In genomic region chr14:56359131-56359530, GRCm38 (mm10) we compare ENCODE assay signal across 27 mouse cellular contexts. TPM values are rescaled to one million over a fixed set of nuclear protein-coding genes. Genes with fewer than 3 reads are reported as not detected.
DNase-seq lines count a peak whose midpoint lies in the region; ATAC-seq lines count a peak whose summit lies in the region.
"Had no signal": no experiment of that assay in that cellular context is flagged by ENCODE, and none has a peak within 500 bp of the region (broad histone marks: within the 10 kb centered on the region; RNA-seq: fewer than 3 reads in every experiment).

No protein-coding gene starts in this region.

- H3K9me3 ChIP-seq in lung, embryonic 15.5 days: no peaks in the 10 kb centered on the region
- H3K9me3 ChIP-seq in hindbrain, embryonic 16.5 days (ENCODE audit: control insufficient read depth, low read length): no peaks in the 10 kb centered on the region
- H3K9me3 ChIP-seq: embryonic facial prominence, embryonic 12.5 days; forebrain, embryonic 10.5 days; forebrain, embryonic 13.5 days; heart, embryonic 10.5 days; heart, embryonic 13.5 days had no signal

- H3K4me3 ChIP-seq in lung, embryonic 15.5 days: no peak overlapping the region
- no peak overlapping the region for H3K4me3 ChIP-seq in hindbrain, embryonic 16.5 days (ENCODE audit: low read length)
- H3K4me3 ChIP-seq: embryonic facial prominence, embryonic 12.5 days; erythroblast, embryonic 14.5 days; forebrain, embryonic 10.5 days; forebrain, embryonic 13.5 days; heart, adult 2 months; heart, embryonic 10.5 days; heart, embryonic 13.5 days had no signal

- no peaks in the 10 kb centered on the region for H3K36me3 ChIP-seq in lung, embryonic 15.5 days
- H3K36me3 ChIP-seq in hindbrain, embryonic 16.5 days (ENCODE audit: control insufficient read depth, insufficient read depth, low read length): no peaks in the 10 kb centered on the region
- H3K36me3 ChIP-seq: embryonic facial prominence, embryonic 12.5 days; forebrain, embryonic 10.5 days; heart, embryonic 10.5 days; heart, embryonic 13.5 days had no signal

- no peak for ATAC-seq in lung, embryonic 15.5 days (ENCODE audit: borderline replicate concordance, extremely low read depth, low FRiP score, low TSS enrichment)
- ATAC-seq in hindbrain, embryonic 16.5 days: no peak
- ATAC-seq: forebrain, embryonic 13.5 days; forebrain, embryonic 16.5 days had no signal

- 45% methylated on average over 6 of the region's 6 CpGs for WGBS in lung, embryonic 15.5 days
- WGBS in hindbrain, embryonic 16.5 days: 72% methylated on average over 6 of the region's 6 CpGs

- H3K4me2 ChIP-seq in lung, embryonic 15.5 days: no peak overlapping the region
- no peak overlapping the region for H3K4me2 ChIP-seq in hindbrain, embryonic 16.5 days (ENCODE audit: low read length)
- H3K4me2 ChIP-seq: embryonic facial prominence, embryonic 12.5 days; forebrain, embryonic 13.5 days; heart, embryonic 13.5 days; hindbrain, embryonic 14.5 days had no signal

- H3K9ac ChIP-seq in lung, embryonic 15.5 days: no peak overlapping the region
- no peak overlapping the region for H3K9ac ChIP-seq in hindbrain, embryonic 16.5 days (ENCODE audit: low read depth, low read length)
- H3K9ac ChIP-seq: embryonic facial prominence, embryonic 12.5 days; forebrain, embryonic 13.5 days; heart, embryonic 13.5 days; hindbrain, embryonic 14.5 days had no signal

- peak; percentile 13 for DNase-seq in adrenal gland, adult 2 months
- no peak for DNase-seq in adrenal gland, postnatal 4 days (ENCODE audit: low spot score in 2 of 2)
- DNase-seq in lung, postnatal 36 days: no peak
- DNase-seq in Muller cell, postnatal 12 days (ENCODE audit: inconsistent ontology term): peak; percentile 48
- DNase-seq: adrenal gland, adult 8-10 months; adrenal gland, postnatal 25 days; cerebellum, adult 18-20 months; cerebellum, adult 9-10 months; cerebellum, postnatal 14 days; gastrocnemius, postnatal 10 days; gastrocnemius, postnatal 36 days; heart, adult 2 months; heart, postnatal 14 days; heart, postnatal 4 days had no signal

- peaks cover 10% of the 10 kb centered on the region; the same call in 1 of the 2 replicates for H3K27me3 ChIP-seq in lung, embryonic 15.5 days
- H3K27me3 ChIP-seq in hindbrain, embryonic 16.5 days (replicated peaks; ENCODE audit: control insufficient read depth, insufficient read depth, low read length): peaks cover 11% of the 10 kb centered on the region

- H3K4me1 ChIP-seq in lung, embryonic 15.5 days: peaks cover 22% of the 10 kb centered on the region
- no peaks in the 10 kb centered on the region for H3K4me1 ChIP-seq in hindbrain, embryonic 16.5 days (ENCODE audit: control insufficient read depth, insufficient read depth, low read depth, low read length)
- H3K4me1 ChIP-seq: embryonic facial prominence, embryonic 12.5 days; forebrain, embryonic 10.5 days; forebrain, embryonic 13.5 days; heart, embryonic 10.5 days; heart, embryonic 13.5 days had no signal

- peak overlapping the region; percentile 60 for H3K27ac ChIP-seq in lung, embryonic 15.5 days
- H3K27ac ChIP-seq in hindbrain, embryonic 16.5 days (ENCODE audit: low read depth, low read length): no peak overlapping the region
- H3K27ac ChIP-seq: embryonic facial prominence, embryonic 12.5 days; forebrain, embryonic 10.5 days; forebrain, embryonic 13.5 days; heart, adult 2 months; heart, embryonic 10.5 days; heart, embryonic 13.5 days; hindbrain, embryonic 14.5 days had no signal

RNA-seq across cellular contexts. Expression of gene Atp12a, which starts 5.7 kb away (rescaled TPM):
- total RNA-seq in adrenal gland, adult 2 months (2021): 1 to 10 TPM in 1 of 2 experiments, not detected in 1; 2.0 TPM
- 0.03 TPM in 1 of 2 replicates, not detected in the other for polyA plus RNA-seq in adrenal gland, adult 2 months (2012; rRNA removed)
- total RNA-seq in adrenal gland, postnatal 4 days (2021): 1 to 10 TPM in 1 of 2 experiments, under 1 TPM in 1; 0.23 to 4.1 TPM
- polyA plus RNA-seq in lung, embryonic 15.5 days (2015; fragmentation: Nextera tagmentation; extraction: Ambion mirVana): 1.5 and 1.9 TPM in 2 replicates
- 0.27 and 0.33 TPM in 2 replicates for polyA plus RNA-seq in hindbrain, embryonic 16.5 days (2015; fragmentation: Nextera tagmentation; extraction: Ambion mirVana)
- total RNA-seq: adrenal gland, postnatal 25 days; gastrocnemius, adult 18-20 months; gastrocnemius, postnatal 10 days; gastrocnemius, postnatal 36 days; granulocyte monocyte progenitor cell, adult 5-6 weeks; heart, adult 2 months; heart, postnatal 14 days; heart, postnatal 4 days had no signal
- polyA plus RNA-seq: erythroblast, embryonic 14.5 days; forebrain, embryonic 10.5 days; heart, adult 2 months; heart, embryonic 10.5 days; intestine, embryonic 14.5 days had no signal

RNA-seq across cellular contexts. Expression of gene Rnf17, which starts 43.2 kb away (rescaled TPM):
- under 1 TPM; 0.69 to 0.84 TPM for total RNA-seq in adrenal gland, adult 2 months (2021)
- polyA plus RNA-seq in adrenal gland, adult 2 months (2012; rRNA removed): 0.02 TPM in 1 of 2 replicates, not detected in the other
- 1 to 10 TPM; 1.4 to 1.7 TPM for total RNA-seq in adrenal gland, postnatal 4 days (2021)
- 1.1 and 1.9 TPM in 2 replicates for polyA plus RNA-seq in lung, embryonic 15.5 days (2015; fragmentation: Nextera tagmentation; extraction: Ambion mirVana)
- polyA plus RNA-seq in hindbrain, embryonic 16.5 days (2015; fragmentation: Nextera tagmentation; extraction: Ambion mirVana): 0.80 and 1.1 TPM in 2 replicates
- total RNA-seq: gastrocnemius, postnatal 10 days; gastrocnemius, postnatal 36 days had no signal
- polyA plus RNA-seq: erythroblast, embryonic 14.5 days had no signal

Comparison
In these comparisons a context has a peak if more than half of its experiments do, and no peak if none do; other contexts are left out.
1. DNase-seq: peak in adrenal gland, adult 2 months (single experiment) and Muller cell, postnatal 12 days (single experiment); none in adrenal gland, postnatal 4 days (0 of 2) and lung, postnatal 36 days (single experiment).